Mouse (Mus musculus) hindbrain, embryonic 12.5 days (tissue): Measurements from ENCODE around the gene Fbxo3. TPM values are rescaled to one million over a fixed set of nuclear protein-coding genes. Genes with fewer than 3 reads are reported as not detected.
"Not testable (repeated sequence)": the region's sequence is repeated elsewhere in the genome, so short reads cannot be mapped to it uniquely, and the experiment has no call there.

Experiments used
- ATAC-seq: fragments of 200-750 bp; cut with Nextera tagmentation; 2 replicates; pipeline ENCODE4 v1.8.0; 2017; ENCODE audit warnings: moderate TSS enrichment; ENCODE audit not compliant: low FRiP score
- H3K27ac ChIP-seq: fragments of 300-500 bp; sonication (generic); 2 replicates; pipeline ENCODE4 v1.5.1; 2016; ENCODE audit warnings: mild to moderate bottlenecking
- H3K27me3 ChIP-seq: fragments of 300-500 bp; sonication (generic); 2 replicates; pipeline ENCODE4 v1.6.1; 2016; ENCODE audit warnings: mild to moderate bottlenecking
- H3K36me3 ChIP-seq: fragments of 300-500 bp; sonication (generic); 2 replicates; pipeline ENCODE4 v1.6.1; 2016; ENCODE audit warnings: mild to moderate bottlenecking
- H3K4me1 ChIP-seq: fragments of 300-500 bp; sonication (generic); 2 replicates; pipeline ENCODE4 v1.6.1; 2016
- H3K4me2 ChIP-seq: fragments of 300-500 bp; sonication (generic); replicated peaks from 2 replicates; pipeline ENCODE4 v1.6.1; 2016; ENCODE audit warnings: mild to moderate bottlenecking
- H3K4me3 ChIP-seq: fragments of 300-500 bp; sonication (generic); 2 replicates; pipeline ENCODE4 v1.5.1; 2016; ENCODE audit warnings: mild to moderate bottlenecking
- H3K9ac ChIP-seq: fragments of 300-500 bp; sonication (generic); 2 replicates; pipeline ENCODE4 v1.6.1; 2016; ENCODE audit warnings: mild to moderate bottlenecking, moderate library complexity
- H3K9me3 ChIP-seq: fragments of 300-500 bp; sonication (generic); replicated peaks from 2 replicates; pipeline ENCODE4 v1.6.1; 2016; ENCODE audit warnings: mild to moderate bottlenecking
- WGBS: fragments of 180-500 bp; shearing (Covaris S2); methylation state at CpG from one replicate; pipeline ENCODE4 v1.1.7; 2016; 5-methylcytosine and 5-hydroxymethylcytosine counted together
- polyA plus RNA-seq: library from polyadenylated mRNA; unstranded; fragments of >200 nt; fragmentation: Nextera tagmentation; extraction: Ambion mirVana; gene quantifications from 2 replicates; pipeline ENCODE4 v1.2.1, GENCODE M21; 2016

The Fbxo3 gene
- polyA plus RNA-seq: 59.7 and 60.4 TPM in 2 replicates

DNA sequence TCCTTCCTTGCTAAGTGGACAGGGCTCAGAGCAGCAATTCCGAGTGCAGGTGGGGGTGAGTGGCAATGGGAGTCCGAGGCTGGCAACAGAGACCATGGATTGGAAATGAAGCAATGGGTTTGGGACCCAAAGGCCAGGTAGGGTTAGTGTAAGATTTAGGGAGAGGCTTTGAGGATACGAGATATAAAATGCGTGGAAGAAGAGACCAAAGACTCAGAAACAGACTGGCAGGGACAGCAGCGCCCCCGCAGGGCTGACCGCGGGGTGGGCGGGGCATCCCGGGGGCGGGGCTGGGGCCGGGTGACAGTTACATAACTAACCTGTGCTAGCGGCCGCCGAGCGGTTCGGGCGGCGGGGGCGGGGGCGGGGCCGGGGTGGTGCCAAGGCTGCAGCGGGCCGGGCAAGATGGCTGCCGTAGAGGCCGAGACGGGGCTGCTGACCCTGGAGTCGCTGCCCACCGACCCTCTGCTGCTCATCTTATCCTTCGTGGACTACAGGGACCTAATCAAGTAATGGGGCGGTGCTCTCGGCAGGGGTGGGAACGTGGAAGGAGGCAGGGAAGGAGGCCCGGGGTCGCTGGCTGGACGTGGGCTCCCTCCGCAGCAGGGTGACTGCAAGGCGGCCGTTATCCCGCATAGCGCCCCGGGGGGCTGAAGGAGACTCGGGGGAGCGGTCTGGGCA is at the start of gene Fbxo3:
Fbxo3 (plus strand) TSS at position 264 of the 681 bp plus-strand sequence.
- peak within 1 kb of the TSS; percentile 82 for H3K4me2 ChIP-seq
- no peaks in the 10 kb centered on the region for H3K9me3 ChIP-seq
- under 1% methylated on average over 42 of the region's 44 CpGs for WGBS
- H3K27ac ChIP-seq: peak within 1 kb of the TSS; percentile 49; the same call in 1 of the 2 replicates
- H3K9ac ChIP-seq: peak within 1 kb of the TSS; percentile 92
- peaks cover 20% of the 10 kb centered on the region for H3K4me1 ChIP-seq
- H3K27me3 ChIP-seq: no peaks in the 10 kb centered on the region
- peak; percentile 98 for ATAC-seq
- peaks cover 8% of the 10 kb centered on the region for H3K36me3 ChIP-seq
- H3K4me3 ChIP-seq: peak within 1 kb of the TSS; percentile 64

DNA sequence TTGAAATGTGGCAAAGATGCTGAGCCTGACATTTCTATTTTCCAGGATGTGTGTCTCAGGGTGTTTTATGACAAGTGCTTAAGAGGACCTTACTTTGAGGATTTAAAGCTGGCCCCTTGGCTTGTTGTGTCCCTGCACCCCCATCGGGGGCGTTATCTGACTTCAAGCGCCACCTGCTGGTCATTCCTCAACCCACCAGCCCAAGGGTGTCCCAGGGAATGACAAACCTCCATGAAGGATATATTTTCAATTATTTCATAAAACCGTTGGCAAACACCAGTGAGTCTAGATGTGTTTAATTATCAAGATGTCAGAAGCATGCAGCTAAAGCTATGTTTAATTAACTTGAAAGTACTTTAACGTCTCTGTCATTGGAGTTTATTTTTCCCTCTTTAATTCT is 45.3 kb upstream of the Fbxo3 start:
- 9% methylated on average over 5 of the region's 5 CpGs for WGBS
- Histone ChIP-seq H3K9me3 (no peaks in the 10 kb centered on the region), H3K4me2 (no peak overlapping the region), H3K36me3 (no peaks in the 10 kb centered on the region), H3K27ac (no peak overlapping the region), H3K9ac (no peak overlapping the region), H3K4me3 (no peak overlapping the region), H3K4me1 (peaks cover 4% of the 10 kb centered on the region), H3K27me3 (no peaks in the 10 kb centered on the region; the same call in 1 of the 2 replicates)
- peak; percentile 77 for ATAC-seq

DNA sequence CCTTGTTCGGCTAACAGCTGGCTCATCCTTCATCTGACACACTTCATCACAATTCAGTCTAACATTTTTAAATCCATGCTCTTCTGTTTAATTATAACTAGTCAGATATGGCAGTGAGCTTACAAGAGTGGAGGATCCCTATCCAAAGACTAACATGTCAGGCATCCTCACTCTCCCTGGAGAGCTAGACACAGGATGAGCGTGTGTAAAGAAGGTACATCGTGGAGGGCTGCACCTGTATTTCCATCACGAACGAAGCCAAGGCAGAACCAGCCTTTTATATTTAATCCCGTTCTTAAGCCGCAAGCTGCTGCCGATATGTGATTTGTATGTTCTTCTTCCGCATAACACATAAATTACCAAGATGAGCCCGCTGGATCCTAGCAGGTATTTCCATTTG is 44.4 kb upstream of the Fbxo3 start:
- H3K9ac ChIP-seq: no peak overlapping the region
- H3K36me3 ChIP-seq: no peaks in the 10 kb centered on the region
- 91% methylated on average over 10 of the region's 10 CpGs for WGBS
- no peak overlapping the region for H3K4me2 ChIP-seq
- no peaks in the 10 kb centered on the region for H3K9me3 ChIP-seq
- no peak for ATAC-seq
- H3K4me1 ChIP-seq: no peaks in the 10 kb centered on the region
- H3K27ac ChIP-seq: no peak overlapping the region
- H3K27me3 ChIP-seq: no peaks in the 10 kb centered on the region; the same call in 1 of the 2 replicates
- no peak overlapping the region for H3K4me3 ChIP-seq

GRCm38 (mm10) chr2:103987595-103987994 is 39.9 kb upstream of the Fbxo3 start:
- WGBS: 79% methylated on average over 8 of the region's 8 CpGs

DNA sequence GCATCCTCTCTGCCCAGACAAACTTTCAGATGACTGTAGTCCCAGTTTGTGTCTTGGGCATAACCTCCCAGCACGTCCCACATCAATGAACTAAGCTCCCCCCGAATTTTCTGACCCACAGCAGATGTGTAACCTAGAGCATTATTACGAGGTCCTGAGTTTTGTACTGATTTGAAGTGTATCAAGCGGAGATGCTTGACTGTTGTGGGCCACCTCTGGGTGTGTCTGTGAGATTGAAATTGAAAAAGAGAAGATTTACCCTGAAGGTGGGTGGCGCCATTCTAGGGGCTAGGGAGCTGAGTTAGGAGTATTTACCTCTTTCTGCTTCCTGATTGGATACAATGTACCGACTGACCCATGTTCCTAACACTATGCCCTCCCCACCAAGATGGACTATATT is 37.8 kb upstream of the Fbxo3 start:
- WGBS: 87% methylated on average over 6 of the region's 6 CpGs
- no peaks in the 10 kb centered on the region for H3K36me3 ChIP-seq
- peaks cover 7% of the 10 kb centered on the region for H3K4me1 ChIP-seq
- H3K4me3 ChIP-seq: no peak overlapping the region
- no peak overlapping the region for H3K27ac ChIP-seq
- H3K9me3 ChIP-seq: no peaks in the 10 kb centered on the region
- H3K27me3 ChIP-seq: no peaks in the 10 kb centered on the region
- H3K4me2 ChIP-seq: no peak overlapping the region
- H3K9ac ChIP-seq: no peak overlapping the region
- no peak for ATAC-seq

More at GRCm38 (mm10) chr2:103987595-103987994, 39.9 kb upstream of the Fbxo3 start:
- not testable (repeated sequence) for H3K4me1 ChIP-seq, H3K9me3 ChIP-seq, H3K27me3 ChIP-seq, ATAC-seq, H3K4me2 ChIP-seq, H3K4me3 ChIP-seq, H3K9ac ChIP-seq, H3K27ac ChIP-seq, H3K36me3 ChIP-seq

DNA sequence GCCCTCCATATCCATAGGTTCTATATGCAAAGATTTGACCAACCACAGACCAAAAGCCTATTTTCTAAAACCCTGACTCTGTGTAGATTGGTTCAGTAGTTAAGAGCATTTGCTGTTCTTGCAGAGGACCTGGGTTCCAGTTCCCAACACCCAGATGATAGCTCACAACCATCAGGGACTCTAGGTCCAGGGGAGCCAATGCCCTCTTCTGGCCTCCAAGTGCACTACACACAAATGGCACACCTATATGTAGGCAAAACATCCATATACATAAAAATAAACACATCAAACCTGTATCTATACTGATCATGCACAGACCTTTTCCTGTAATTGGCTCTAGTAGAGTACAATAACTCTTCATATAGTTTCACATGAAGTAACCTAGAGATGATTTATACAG is 36.2 kb upstream of the Fbxo3 start:
- Histone ChIP-seq H3K9ac (no peak overlapping the region), H3K27me3 (no peaks in the 10 kb centered on the region), H3K4me3 (no peak overlapping the region), H3K4me1 (peaks cover 7% of the 10 kb centered on the region), H3K36me3 (no peaks in the 10 kb centered on the region), H3K4me2 (no peak overlapping the region), H3K27ac (no peak overlapping the region), H3K9me3 (no peaks in the 10 kb centered on the region)
- ATAC-seq: no peak

GRCm38 (mm10) chr2:103992162-103992561 is 35.4 kb upstream of the Fbxo3 start:
- no peak overlapping the region for H3K4me2 ChIP-seq
- no peak; the same call in 1 of the 2 replicates for ATAC-seq
- H3K9ac ChIP-seq: 0 out of 2 replicates have a peak overlapping the region, but pooled peaks have one; percentile 6
- no peak overlapping the region for H3K4me3 ChIP-seq
- WGBS: 72% methylated on average over 9 of the region's 9 CpGs
- H3K9me3 ChIP-seq: no peaks in the 10 kb centered on the region
- H3K27ac ChIP-seq: no peak overlapping the region
- no peaks in the 10 kb centered on the region for H3K36me3 ChIP-seq
- no peaks in the 10 kb centered on the region for H3K27me3 ChIP-seq
- H3K4me1 ChIP-seq: peaks cover 7% of the 10 kb centered on the region

DNA sequence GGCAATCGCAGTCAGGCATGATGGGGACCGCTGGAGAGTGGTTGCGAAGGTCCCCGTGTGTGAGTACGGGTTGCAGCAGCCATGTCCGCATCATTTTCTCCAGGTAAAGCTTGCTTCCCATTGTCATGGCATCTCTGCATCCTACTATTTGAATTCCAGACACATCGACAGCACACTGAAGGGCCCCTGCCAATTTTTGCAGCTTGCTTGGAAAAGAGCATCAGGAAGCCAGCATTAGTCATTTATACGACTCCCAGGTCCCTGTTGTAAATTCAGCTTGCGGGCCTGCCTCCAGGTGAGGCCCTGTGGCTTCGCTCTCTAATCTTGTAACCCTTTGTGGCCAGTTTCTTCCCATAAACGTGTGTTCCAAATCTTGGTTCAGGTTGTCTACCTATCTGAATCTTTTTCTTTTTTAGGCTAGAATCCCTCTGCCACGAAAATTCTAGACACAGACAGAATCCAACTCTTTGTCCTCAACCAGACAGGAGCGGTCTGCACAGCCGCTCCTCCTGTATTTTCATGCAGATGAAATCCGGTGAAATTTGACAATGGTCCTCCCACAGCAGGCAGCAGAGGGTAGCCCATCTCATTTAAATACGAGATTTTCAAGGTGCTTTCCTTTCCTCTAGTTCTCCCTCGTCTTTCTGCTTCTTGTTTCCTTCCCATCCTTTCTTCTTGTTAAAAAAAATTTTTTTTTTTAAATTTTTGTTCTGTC is 34.7 kb upstream of the Fbxo3 start:
- H3K9me3 ChIP-seq: no peaks in the 10 kb centered on the region
- H3K27me3 ChIP-seq: no peaks in the 10 kb centered on the region
- H3K36me3 ChIP-seq: no peaks in the 10 kb centered on the region
- no peak overlapping the region for H3K27ac ChIP-seq
- ATAC-seq: no peak
- peaks cover 7% of the 10 kb centered on the region for H3K4me1 ChIP-seq
- peak overlapping the region; percentile 13; the same call in 1 of the 2 replicates for H3K4me2 ChIP-seq
- H3K4me3 ChIP-seq: no peak overlapping the region
- WGBS: 19% methylated on average over 17 of the region's 17 CpGs
- H3K9ac ChIP-seq: peak overlapping the region; percentile 6; the same call in 1 of the 2 replicates

- no peak overlapping the region for H3K9ac ChIP-seq
- no peak overlapping the region for H3K27ac ChIP-seq
- 11% methylated on average over 2 of the region's 2 CpGs for WGBS
- 0 out of 2 replicates have a peak, but pooled peaks cover 4% of the 10 kb centered on the region for H3K27me3 ChIP-seq
- H3K36me3 ChIP-seq: no peaks in the 10 kb centered on the region
- no peak for ATAC-seq
- H3K4me1 ChIP-seq: no peaks in the 10 kb centered on the region
- no peaks in the 10 kb centered on the region for H3K9me3 ChIP-seq
- no peak overlapping the region for H3K4me2 ChIP-seq
- no peak overlapping the region for H3K4me3 ChIP-seq
These were observed 26.4 kb upstream of the Fbxo3 start for GRCm38 (mm10) chr2:104001076-104001475.

DNA sequence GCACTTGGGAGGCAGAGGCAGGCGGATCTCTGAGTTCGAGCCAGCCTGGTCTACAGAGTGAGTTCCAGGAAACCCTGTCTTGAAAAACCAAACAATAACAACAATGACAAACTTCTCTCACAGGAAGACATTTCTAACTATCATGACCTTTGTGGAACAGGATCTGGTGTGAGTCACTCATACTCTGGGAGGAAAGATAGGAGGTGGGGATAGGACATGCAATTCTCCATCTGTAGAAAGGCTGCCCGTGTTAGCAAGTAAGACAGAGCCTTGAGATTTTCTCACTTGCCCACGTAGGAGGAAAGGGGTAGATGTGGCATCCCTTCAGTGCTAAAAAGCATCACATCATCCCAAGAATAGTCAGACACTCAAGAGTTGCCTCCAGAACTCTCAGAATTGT is 25.7 kb upstream of the Fbxo3 start:
- ATAC-seq: no peak
- WGBS: 83% methylated on average over 4 of the region's 4 CpGs
- no peaks in the 10 kb centered on the region for H3K36me3 ChIP-seq
- H3K27ac ChIP-seq: no peak overlapping the region
- no peak overlapping the region for H3K9ac ChIP-seq
- 0 out of 2 replicates have a peak, but pooled peaks cover 4% of the 10 kb centered on the region for H3K27me3 ChIP-seq
- H3K9me3 ChIP-seq: no peaks in the 10 kb centered on the region
- no peak overlapping the region for H3K4me3 ChIP-seq
- no peak overlapping the region for H3K4me2 ChIP-seq
- H3K4me1 ChIP-seq: no peaks in the 10 kb centered on the region

DNA sequence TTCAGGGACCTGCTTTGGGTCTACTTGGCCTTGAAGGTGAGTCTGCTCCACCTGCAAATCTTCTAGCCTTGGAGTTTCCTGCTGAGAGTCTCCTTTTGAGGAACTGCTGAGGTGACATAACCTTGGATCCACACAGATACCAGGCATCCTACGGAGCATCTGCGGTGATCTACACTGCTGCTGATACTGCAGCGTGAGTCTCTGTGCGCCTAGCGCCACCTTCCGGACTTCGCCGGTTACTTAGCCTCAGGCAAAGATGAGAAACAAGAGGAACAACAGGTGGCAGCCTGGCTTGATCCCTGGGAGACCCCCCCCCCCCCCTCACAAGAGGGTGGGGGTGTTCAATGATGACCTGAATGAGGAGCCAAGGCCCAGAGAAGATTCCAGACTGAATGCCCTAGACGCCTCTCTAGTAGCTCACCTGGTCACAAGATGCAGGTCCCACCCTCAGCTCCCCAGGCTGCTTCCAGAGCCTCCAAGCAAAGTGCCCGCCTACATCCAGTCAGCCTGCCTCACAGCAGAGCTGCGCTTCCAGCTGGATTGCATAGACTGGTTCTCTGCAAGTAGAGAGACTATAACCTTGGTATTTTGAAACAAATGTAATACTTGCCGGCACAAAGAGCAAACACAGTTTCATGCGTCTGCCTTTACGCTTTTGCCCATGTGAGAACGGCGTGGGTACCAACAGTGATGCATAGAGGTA is 24.7 kb upstream of the Fbxo3 start:
- Histone ChIP-seq H3K4me2 (no peak overlapping the region), H3K27ac (no peak overlapping the region), H3K9me3 (no peaks in the 10 kb centered on the region), H3K4me1 (no peaks in the 10 kb centered on the region), H3K36me3 (no peaks in the 10 kb centered on the region), H3K4me3 (no peak overlapping the region), H3K9ac (no peak overlapping the region), H3K27me3 (peaks cover 7% of the 10 kb centered on the region; the same call in 1 of the 2 replicates)
- ATAC-seq: no peak
- WGBS: 34% methylated on average over 16 of the region's 16 CpGs

- no peak overlapping the region for H3K27ac ChIP-seq
- H3K9ac ChIP-seq: no peak overlapping the region
- H3K4me2 ChIP-seq: no peak overlapping the region
- H3K36me3 ChIP-seq: no peaks in the 10 kb centered on the region
- H3K9me3 ChIP-seq: no peaks in the 10 kb centered on the region
- peaks cover 7% of the 10 kb centered on the region; the same call in 1 of the 2 replicates for H3K27me3 ChIP-seq
- H3K4me3 ChIP-seq: no peak overlapping the region
- no peaks in the 10 kb centered on the region for H3K4me1 ChIP-seq
- ATAC-seq: no peak
- WGBS: 80% methylated on average over 7 of the region's 7 CpGs
These were observed 19.6 kb upstream of the Fbxo3 start for GRCm38 (mm10) chr2:104007793-104008519.
